15 mouse cellular contexts compared by ENCODE assay signal in the genomic region with DNA sequence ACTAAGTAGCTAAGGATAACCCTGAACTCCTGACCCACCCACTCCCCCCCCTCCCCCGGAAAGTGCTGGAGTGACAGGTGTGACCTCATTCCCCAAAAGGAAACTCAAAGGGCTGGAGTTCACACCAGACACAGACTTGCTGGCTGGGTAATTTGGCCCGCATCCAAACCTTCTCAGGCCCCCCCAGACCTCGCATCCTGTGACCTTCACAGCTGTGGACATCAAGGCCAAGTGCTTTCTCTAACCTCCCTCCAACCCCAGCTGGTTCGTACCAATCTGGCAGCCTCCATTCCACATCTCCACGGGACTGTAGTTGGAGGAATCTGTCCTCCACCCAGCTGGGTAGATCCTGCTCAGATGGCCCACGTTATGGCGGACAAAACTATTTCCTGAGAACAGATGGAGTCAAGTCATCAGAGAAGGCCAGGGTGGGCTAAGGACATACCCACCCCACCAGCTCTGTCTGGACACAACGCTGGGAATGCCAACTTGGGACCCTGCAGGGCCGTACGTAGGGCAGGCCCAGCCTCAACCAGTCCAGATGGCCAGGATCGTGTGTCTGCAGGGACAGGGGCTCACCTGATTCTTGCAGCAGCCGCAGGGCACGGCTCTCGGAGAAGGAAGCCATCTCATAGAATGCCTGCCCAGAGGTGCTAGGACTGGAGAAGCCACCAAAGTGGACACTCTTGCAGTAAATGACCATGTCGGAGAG. TPM values are rescaled to one million over a fixed set of nuclear protein-coding genes. Genes with fewer than 3 reads are reported as not detected.
DNase-seq lines count a peak whose midpoint lies in the region; ATAC-seq lines count a peak whose summit lies in the region.
"Had no signal": no experiment of that assay in that cellular context is flagged by ENCODE, and none has a peak within 500 bp of the region (broad histone marks: within the 10 kb centered on the region; RNA-seq: fewer than 3 reads in every experiment).

No protein-coding gene starts in this region.

- H3K27ac ChIP-seq in heart, embryonic 12.5 days (ENCODE audit: poor library complexity, severe bottlenecking), result no peak overlapping the region
- H3K27ac ChIP-seq in heart, embryonic 11.5 days (ENCODE audit: low read depth, low read length), result no peak overlapping the region
- H3K27ac ChIP-seq: hindbrain, embryonic 15.5 days; liver, embryonic 13.5 days; neural tube, embryonic 13.5 days had no signal

- no peak overlapping the region for H3K9ac ChIP-seq in heart, embryonic 12.5 days
- H3K9ac ChIP-seq in heart, embryonic 11.5 days (ENCODE audit: low read depth, low read length), result no peak overlapping the region
- H3K9ac ChIP-seq: hindbrain, embryonic 15.5 days; liver, embryonic 13.5 days; neural tube, embryonic 13.5 days had no signal

- DNase-seq in left cerebral cortex, postnatal 4 days, result peak; percentile 48
- no peak for DNase-seq in left cerebral cortex, adult 11 months (ENCODE audit: low spot score)
- DNase-seq in adrenal gland, postnatal 14 days, result peak; percentile 70
- peak; percentile 81 for DNase-seq in kidney, postnatal 10 days
- DNase-seq in right cerebral cortex, adult 18-20 months, result no peak
- no peak for DNase-seq in layer of hippocampus, postnatal 14 days (ENCODE audit: low spot score in 2 of 2)
- DNase-seq: cerebellum, adult 18-20 months; embryo, embryonic 11 days; gastrocnemius, postnatal 25 days; liver, embryonic 13.5 days had no signal

- H3K4me1 ChIP-seq in heart, embryonic 12.5 days (replicated peaks), result peaks cover 22% of the 10 kb centered on the region
- H3K4me1 ChIP-seq in heart, embryonic 11.5 days (ENCODE audit: control insufficient read depth, insufficient read depth, low read length), result peaks cover 16% of the 10 kb centered on the region
- H3K4me1 ChIP-seq: hindbrain, embryonic 15.5 days; neural tube, embryonic 13.5 days had no signal

- WGBS in heart, embryonic 12.5 days, result 71% methylated on average over 15 of the region's 15 CpGs
- 69% methylated on average over 15 of the region's 15 CpGs for WGBS in heart, embryonic 11.5 days (ENCODE audit: insufficient replicate concordance)

- H3K9me3 ChIP-seq in heart, embryonic 12.5 days (replicated peaks), result no peaks in the 10 kb centered on the region
- no peaks in the 10 kb centered on the region for H3K9me3 ChIP-seq in heart, embryonic 11.5 days (replicated peaks; ENCODE audit: control insufficient read depth, low read length)
- H3K9me3 ChIP-seq: hindbrain, embryonic 15.5 days; liver, embryonic 13.5 days; neural tube, embryonic 13.5 days had no signal

- H3K27me3 ChIP-seq in heart, embryonic 12.5 days (replicated peaks), result no peaks in the 10 kb centered on the region
- H3K27me3 ChIP-seq in heart, embryonic 11.5 days (ENCODE audit: control insufficient read depth, insufficient read depth, low read length), result no peaks in the 10 kb centered on the region
- H3K27me3 ChIP-seq: hindbrain, embryonic 15.5 days; liver, embryonic 13.5 days; neural tube, embryonic 13.5 days had no signal

- H3K4me3 ChIP-seq in heart, embryonic 12.5 days, result no peak overlapping the region
- no peak overlapping the region for H3K4me3 ChIP-seq in heart, embryonic 11.5 days (ENCODE audit: low read depth, low read length)
- H3K4me3 ChIP-seq: hindbrain, embryonic 15.5 days; liver, embryonic 13.5 days; neural tube, embryonic 13.5 days had no signal

- peak; percentile 40; the same call in 1 of the 2 replicates for ATAC-seq in heart, embryonic 12.5 days (ENCODE audit: insufficient number of reproducible peaks, low FRiP score)
- no peak for ATAC-seq in heart, embryonic 11.5 days (replicated peaks; ENCODE audit: insufficient number of reproducible peaks, low FRiP score, low TSS enrichment)
- ATAC-seq: midbrain, embryonic 16.5 days had no signal

- peaks cover 49% of the 10 kb centered on the region for H3K36me3 ChIP-seq in heart, embryonic 12.5 days
- H3K36me3 ChIP-seq in heart, embryonic 11.5 days (ENCODE audit: control insufficient read depth, insufficient read depth, low read length), result peaks cover 15% of the 10 kb centered on the region
- H3K36me3 ChIP-seq: liver, embryonic 13.5 days had no signal

- no peak overlapping the region for H3K4me2 ChIP-seq in heart, embryonic 12.5 days
- no peak overlapping the region for H3K4me2 ChIP-seq in heart, embryonic 11.5 days
- H3K4me2 ChIP-seq: hindbrain, embryonic 15.5 days; liver, embryonic 13.5 days; neural tube, embryonic 13.5 days had no signal

- intact Hi-C loops in left cerebral cortex, postnatal 4 days (cut with DNase I), result loop anchor here (10.0 kb wide), 1 partner anchor 489 kb away; no protein-coding TSS in a partner anchor

RNA-seq across cellular contexts. Expression of gene Plcd1, which starts 20.0 kb away (rescaled TPM):
- polyA plus RNA-seq in heart, embryonic 12.5 days (2016; fragmentation: Nextera tagmentation; extraction: Ambion mirVana), result 19.1 and 20.7 TPM in 2 replicates
- polyA plus RNA-seq in heart, embryonic 11.5 days (2014; fragmentation: Nextera tagmentation; extraction: Ambion mirVana), result 18.0 and 18.2 TPM in 2 replicates
- 10 to 100 TPM; 16.3 to 17.3 TPM for total RNA-seq in left cerebral cortex, postnatal 4 days (2021)
- total RNA-seq in adrenal gland, postnatal 14 days (2021), result 11.8 and 13.6 TPM in 2 replicates
- total RNA-seq in layer of hippocampus, postnatal 14 days (2021), result 10 to 100 TPM; 11.4 to 11.9 TPM

RNA-seq across cellular contexts. Expression of gene Vill, which starts 20.8 kb away (rescaled TPM):
- 14.3 and 15.3 TPM in 2 replicates for polyA plus RNA-seq in heart, embryonic 12.5 days (2016; fragmentation: Nextera tagmentation; extraction: Ambion mirVana)
- polyA plus RNA-seq in heart, embryonic 11.5 days (2014; fragmentation: Nextera tagmentation; extraction: Ambion mirVana), result 12.3 and 13.5 TPM in 2 replicates
- 1 to 10 TPM; 1.2 to 2.4 TPM for total RNA-seq in left cerebral cortex, postnatal 4 days (2021)
- total RNA-seq in adrenal gland, postnatal 14 days (2021), result 2.2 and 2.3 TPM in 2 replicates
- under 1 TPM; 0.39 to 0.81 TPM for total RNA-seq in layer of hippocampus, postnatal 14 days (2021)

RNA-seq across cellular contexts. Expression of gene Dlec1, which starts 28.9 kb away (rescaled TPM):
- polyA plus RNA-seq in heart, embryonic 12.5 days (2016; fragmentation: Nextera tagmentation; extraction: Ambion mirVana), result 0.49 and 0.55 TPM in 2 replicates
- 0.31 and 0.56 TPM in 2 replicates for polyA plus RNA-seq in heart, embryonic 11.5 days (2014; fragmentation: Nextera tagmentation; extraction: Ambion mirVana)
- total RNA-seq in left cerebral cortex, postnatal 4 days (2021), result 1 to 10 TPM in 1 of 2 experiments, under 1 TPM in 1; 0.82 to 2.6 TPM
- 1.5 and 1.7 TPM in 2 replicates for total RNA-seq in adrenal gland, postnatal 14 days (2021)
- 1 to 10 TPM; 1.3 to 3.8 TPM for total RNA-seq in layer of hippocampus, postnatal 14 days (2021)
- polyA plus RNA-seq: liver, embryonic 13.5 days had no signal

Comparison
In these comparisons a context has a peak if more than half of its experiments do, and no peak if none do; other contexts are left out.
1. DNase-seq: peak in left cerebral cortex, postnatal 4 days (single experiment), adrenal gland, postnatal 14 days (single experiment) and kidney, postnatal 10 days (single experiment); none in left cerebral cortex, adult 11 months (single experiment), right cerebral cortex, adult 18-20 months (single experiment) and layer of hippocampus, postnatal 14 days (0 of 2).